27 mouse cellular contexts compared by ENCODE assay signal in genomic region chr3:146650716-146651115, GRCm38 (mm10). TPM values are rescaled to one million over a fixed set of nuclear protein-coding genes. Genes with fewer than 3 reads are reported as not detected.
A peak's percentile ranks its signal among the peaks of the same experiment; 100 is the strongest.
DNase-seq lines count a peak whose midpoint lies in the region; ATAC-seq lines count a peak whose summit lies in the region.
"Had no signal": no experiment of that assay in that cellular context is flagged by ENCODE, and none has a peak within 500 bp of the region (broad histone marks: within the 10 kb centered on the region; RNA-seq: fewer than 3 reads in every experiment).

No protein-coding gene starts in this region.

- peak; percentile 50 for DNase-seq in heart, adult 11 months
- no peak for DNase-seq in heart, postnatal 4 days
- DNase-seq in ES-CJ7 (ENCODE audit: low read depth, low spot score) (peak; percentile 32), ZHBTc4 (ENCODE audit: low read depth, low spot score) (peak; percentile 63)
- DNase-seq: adrenal gland, adult 8-10 months; adrenal gland, postnatal 14 days; adrenal gland, postnatal 36 days; B cell, adult 2 months; cerebellum, adult 11-12 months; cerebellum, adult 2 months; cerebellum, adult 9-10 months; cerebellum, postnatal 10 days; cerebellum, postnatal 36 days; embryo, embryonic 11 days had no signal

- no peak for ATAC-seq in activated CD4-positive, CD25-positive, alpha-beta regulatory T cell, adult 4 months
- ATAC-seq: CD4-positive, CD25-positive, alpha-beta regulatory T cell, adult 4 months; forebrain, embryonic 14.5 days; forebrain, embryonic 16.5 days; Patski had no signal

RNA-seq across cellular contexts. Expression of gene 4930503B20Rik, which starts 0.4 kb away (rescaled TPM):
- total RNA-seq in heart, postnatal 4 days (2021), result under 1 TPM; 0.14 TPM
- not detected for polyA plus RNA-seq in activated CD4-positive, CD25-positive, alpha-beta regulatory T cell, adult 4 months (2017; shearing (Covaris generic))
- total RNA-seq: adrenal gland, adult 18-20 months; adrenal gland, adult 8-10 months; adrenal gland, postnatal 14 days; adrenal gland, postnatal 36 days; CH12.LX had no signal
- polyA plus RNA-seq: CD4-positive, CD25-positive, alpha-beta regulatory T cell, adult 4 months; cerebellum, adult 2 months; embryonic facial prominence, embryonic 11.5 days; erythroblast, embryonic 14.5 days; forebrain, embryonic 10.5 days; forebrain, embryonic 12.5 days; forebrain, embryonic 14.5 days; forebrain, embryonic 16.5 days; frontal cortex, adult 2 months; G1E had no signal

RNA-seq across cellular contexts. Expression of gene Samd13, which starts 34.7 kb away (rescaled TPM):
- total RNA-seq in heart, postnatal 4 days (2021), result 1 to 10 TPM; 1.3 to 1.8 TPM
- polyA plus RNA-seq in activated CD4-positive, CD25-positive, alpha-beta regulatory T cell, adult 4 months (2017; shearing (Covaris generic)), result under 1 TPM in 1 of 2 experiments, not detected in 1; 0.21 TPM
- total RNA-seq: CH12.LX had no signal
- polyA plus RNA-seq: cerebellum, adult 2 months; erythroblast, embryonic 14.5 days; Patski had no signal

RNA-seq across cellular contexts. Expression of gene Dnase2b, which starts 35.3 kb away (rescaled TPM):
- not detected for total RNA-seq in heart, postnatal 4 days (2021)
- not detected for polyA plus RNA-seq in activated CD4-positive, CD25-positive, alpha-beta regulatory T cell, adult 4 months (2017; shearing (Covaris generic))
- total RNA-seq: adrenal gland, adult 18-20 months; adrenal gland, adult 8-10 months; adrenal gland, postnatal 36 days; CH12.LX had no signal
- polyA plus RNA-seq: CD4-positive, CD25-positive, alpha-beta regulatory T cell, adult 4 months; cerebellum, adult 2 months; embryonic facial prominence, embryonic 11.5 days; erythroblast, embryonic 14.5 days; forebrain, embryonic 10.5 days; forebrain, embryonic 12.5 days; forebrain, embryonic 14.5 days; forebrain, embryonic 16.5 days; frontal cortex, adult 2 months; G1E had no signal
